Mouse (Mus musculus): ENCODE measurements around the gene Zfp292. TPM values are rescaled to one million over a fixed set of nuclear protein-coding genes. Genes with fewer than 3 reads are reported as not detected.

Zfp292 gene
- total and polyA plus RNA-seq, 3 experiments: 9.5 to 13.6 (median 11.4) TPM

GRCm38 (mm10) chr4:34797294-34797983, 85.3 kb downstream of the Zfp292 start:
- dilution Hi-C loops (cut with MboI; ENCODE audit: extremely low pct_ligation_motif_present, extremely low pct_unique_long_range_greater_than_20kb, low sequenced_read_pairs): no loop called here
- H3K4me3 ChIP-seq (replicated peaks in 1 of 3; ENCODE audit: low read depth in 2 of 3, low read length in 2 of 3, poor library complexity in 1 of 3): no peak overlapping the region

DNA sequence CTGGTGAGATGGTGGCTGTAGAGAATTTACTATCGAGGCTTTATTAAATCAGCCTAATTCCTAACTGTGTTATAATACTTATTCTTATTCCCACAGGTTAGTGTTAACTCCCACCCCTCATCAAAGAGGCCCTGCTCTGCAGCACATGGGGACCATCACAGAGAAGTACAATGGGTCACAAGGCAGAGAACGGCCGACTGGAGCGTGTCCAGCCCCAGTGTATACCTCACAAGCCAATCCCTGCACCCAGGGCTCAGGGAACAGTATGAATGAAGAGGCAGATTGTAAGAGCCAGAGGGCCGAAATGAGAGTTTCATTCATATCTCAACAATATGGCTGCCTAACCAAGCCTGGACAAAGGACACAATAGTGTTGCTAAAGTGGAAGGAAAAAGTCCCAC, 86.5 kb downstream of the Zfp292 start:
- no peaks in the 10 kb centered on the region for H3K36me3 ChIP-seq (replicated peaks in 1 of 2; ENCODE audit: control insufficient read depth in 1 of 2, insufficient read depth in 1 of 2, low read length in 1 of 2)
- DNase-seq (ENCODE audit: extremely low read depth): no peak
- TF ChIP-seq HCFC1 (IDR thresholded peaks at IDR 0.05; ENCODE audit: low read depth, low read length) (no peak), JUN (IDR thresholded peaks at IDR 0.05; ENCODE audit: insufficient read depth, low read depth, low read length) (no peak), CHD1 (IDR thresholded peaks at IDR 0.05; ENCODE audit: low read depth, low read length) (no peak), CHD2 (IDR thresholded peaks at IDR 0.05; ENCODE audit: low read length) (no peak), POLR2A (IDR thresholded peaks at IDR 0.05; ENCODE audit: low read depth, low read length) (no peak), E2F4 (IDR thresholded peaks at IDR 0.05; ENCODE audit: insufficient replicate concordance, low read depth, low read length) (no peak), MAX (IDR thresholded peaks at IDR 0.05; ENCODE audit: low read length) (no peak), KAT2A (IDR thresholded peaks at IDR 0.05; ENCODE audit: insufficient replicate concordance, low read length) (no peak), SIN3A (IDR thresholded peaks at IDR 0.05; ENCODE audit: low read length) (no peak), MEF2A (IDR thresholded peaks at IDR 0.05; ENCODE audit: borderline replicate concordance, low read depth, low read length) (no peak), CTCF (conservative IDR thresholded peaks at IDR 0.05 in 1 of 2, IDR thresholded peaks at IDR 0.05 in 1 of 2; ENCODE audit: low read depth in 2 of 2, low read length in 2 of 2) (no peak), UBTF (IDR thresholded peaks at IDR 0.05; ENCODE audit: low read depth, low read length) (no peak), TBP (conservative IDR thresholded peaks at IDR 0.05; ENCODE audit: low read depth, low read length) (no peak), MAFK (IDR thresholded peaks at IDR 0.05; ENCODE audit: insufficient replicate concordance, low read length) (no peak), ELF1 (IDR thresholded peaks at IDR 0.05; ENCODE audit: low read depth, low read length) (no peak), TCF12 (IDR thresholded peaks at IDR 0.05; ENCODE audit: low read depth, low read length) (no peak), ZC3H11A (IDR thresholded peaks at IDR 0.05; ENCODE audit: low read depth, low read length) (no peak), BHLHE40 (IDR thresholded peaks at IDR 0.05; ENCODE audit: low read depth, low read length) (no peak), POLR2AphosphoS2 (IDR thresholded peaks at IDR 0.05; ENCODE audit: low read depth, low read length) (no peak)
- H3K27me3 ChIP-seq (replicated peaks): no peaks in the 10 kb centered on the region
- H3K4me1 ChIP-seq (ENCODE audit: control insufficient read depth in 1 of 2, insufficient read depth in 2 of 2): no peaks in the 10 kb centered on the region; a peak in 1 of 4 replicates
- no peak overlapping the region for H3K4me3 ChIP-seq (replicated peaks in 1 of 3; ENCODE audit: low read depth in 2 of 3, low read length in 2 of 3, poor library complexity in 1 of 3)
- H3K27ac ChIP-seq (ENCODE audit: insufficient read depth, low read depth): no peak overlapping the region
- no peaks in the 10 kb centered on the region for H3K79me2 ChIP-seq (replicated peaks; ENCODE audit: control insufficient read depth, extremely low read depth, insufficient read depth, poor library complexity, severe bottlenecking)
- H3K9me3 ChIP-seq (replicated peaks; ENCODE audit: low read length): no peaks in the 10 kb centered on the region
- no peak overlapping the region for H3K9ac ChIP-seq (ENCODE audit: insufficient read depth, low read depth)
- H3K4me2 ChIP-seq (ENCODE audit: insufficient read depth, low read depth, poor library complexity, severe bottlenecking): no peak overlapping the region
- in situ Hi-C loops (cut with MboI; ENCODE audit: low pct_ligation_motif_present, low pct_unique_long_range_greater_than_20kb, low sequenced_read_pairs): no loop called here
- dilution Hi-C loops (cut with MboI; ENCODE audit: extremely low pct_ligation_motif_present, extremely low pct_unique_long_range_greater_than_20kb, low sequenced_read_pairs): no loop called here

More at GRCm38 (mm10) chr4:34797294-34797983, 85.3 kb downstream of the Zfp292 start:
- Histone ChIP-seq H3K27ac (ENCODE audit: insufficient read depth, low read depth) (no peak overlapping the region), H3K4me2 (ENCODE audit: insufficient read depth, low read depth, poor library complexity, severe bottlenecking) (no peak overlapping the region), H3K9ac (ENCODE audit: insufficient read depth, low read depth) (no peak overlapping the region), H3K27me3 (replicated peaks) (no peaks in the 10 kb centered on the region), H3K4me1 (ENCODE audit: control insufficient read depth in 1 of 2, insufficient read depth in 2 of 2) (peaks cover 0 to 4% of the 10 kb centered on the region in 2 experiments; a peak in 3 of 4 replicates), H3K79me2 (replicated peaks; ENCODE audit: control insufficient read depth, extremely low read depth, insufficient read depth, poor library complexity, severe bottlenecking) (no peaks in the 10 kb centered on the region), H3K36me3 (replicated peaks in 1 of 2; ENCODE audit: control insufficient read depth in 1 of 2, insufficient read depth in 1 of 2, low read length in 1 of 2) (peaks cover 0 to 6% of the 10 kb centered on the region in 2 experiments), H3K9me3 (replicated peaks; ENCODE audit: low read length) (no peaks in the 10 kb centered on the region)
- no peak for DNase-seq (ENCODE audit: extremely low read depth)
- TF ChIP-seq PAX5 (IDR thresholded peaks at IDR 0.05; ENCODE audit: low read length): no peak
- no peak for TF ChIP-seq MXI1 (IDR thresholded peaks at IDR 0.05; ENCODE audit: low read depth, low read length)
- TF ChIP-seq USF2 (conservative IDR thresholded peaks at IDR 0.05; ENCODE audit: low read depth, low read length): no peak
- no peak for TF ChIP-seq NRF1 (IDR thresholded peaks at IDR 0.05; ENCODE audit: low read depth, low read length)
- no peak for TF ChIP-seq ZMIZ1 (IDR thresholded peaks at IDR 0.05; ENCODE audit: low read depth, low read length)
- no peak for TF ChIP-seq MAZ (IDR thresholded peaks at IDR 0.05; ENCODE audit: low read depth, low read length)
- no peak for TF ChIP-seq POLR2A (IDR thresholded peaks at IDR 0.05; ENCODE audit: low read depth, low read length)
- in situ Hi-C loops (cut with MboI; ENCODE audit: low pct_ligation_motif_present, low pct_unique_long_range_greater_than_20kb, low sequenced_read_pairs): no loop called here
